Mouse (Mus musculus) retina, postnatal 1 day (tissue): Measurements from ENCODE around the gene Twist2.

ENCODE experiments used
- DNase-seq: peaks from one replicate; pipeline ENCODE4 v3.0.0-alpha.2; 2012

Gene Twist2

DNA sequence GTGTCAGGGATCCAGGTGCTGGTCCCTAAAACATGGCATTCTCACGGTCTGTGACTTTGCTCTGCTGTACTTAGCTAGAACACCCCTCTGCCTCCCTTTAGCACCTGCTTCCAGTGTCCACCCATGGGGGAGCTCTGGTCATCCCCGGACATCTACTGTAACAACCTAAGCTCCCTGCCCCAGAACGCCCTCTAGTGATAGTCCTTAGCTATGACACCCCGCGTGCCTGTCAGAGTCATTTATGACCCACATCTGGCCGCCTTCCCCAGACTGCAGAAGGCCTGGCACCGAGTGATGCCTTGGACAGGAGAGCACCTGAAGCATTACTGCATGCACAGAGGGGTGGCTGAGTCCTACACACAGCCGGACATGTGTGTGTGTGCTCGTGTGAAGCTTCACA lies 18.0 kb downstream of the Twist2 start:
- peak; percentile 53 for DNase-seq

DNA sequence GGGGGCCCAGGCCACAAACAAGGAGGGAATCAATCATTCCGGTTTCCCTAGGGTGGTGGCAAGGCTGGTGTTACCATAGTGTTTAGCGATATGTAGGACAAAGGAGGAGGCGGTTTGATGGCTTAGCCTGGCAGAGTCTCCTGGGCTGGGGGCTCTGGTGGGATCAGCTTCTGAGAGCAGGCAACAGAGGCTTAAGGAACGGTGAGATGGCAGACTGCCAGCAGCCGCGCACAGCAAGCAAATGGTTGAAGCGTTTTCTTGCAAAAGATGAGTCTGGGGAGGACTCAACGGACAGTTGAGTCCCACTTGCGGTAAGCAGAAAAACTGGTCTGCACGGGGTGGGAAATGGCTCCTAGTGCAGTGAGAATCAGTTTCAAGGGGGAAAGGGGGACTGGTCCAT lies 19.3 kb downstream of the Twist2 start:
- peak; percentile 51 for DNase-seq

DNA sequence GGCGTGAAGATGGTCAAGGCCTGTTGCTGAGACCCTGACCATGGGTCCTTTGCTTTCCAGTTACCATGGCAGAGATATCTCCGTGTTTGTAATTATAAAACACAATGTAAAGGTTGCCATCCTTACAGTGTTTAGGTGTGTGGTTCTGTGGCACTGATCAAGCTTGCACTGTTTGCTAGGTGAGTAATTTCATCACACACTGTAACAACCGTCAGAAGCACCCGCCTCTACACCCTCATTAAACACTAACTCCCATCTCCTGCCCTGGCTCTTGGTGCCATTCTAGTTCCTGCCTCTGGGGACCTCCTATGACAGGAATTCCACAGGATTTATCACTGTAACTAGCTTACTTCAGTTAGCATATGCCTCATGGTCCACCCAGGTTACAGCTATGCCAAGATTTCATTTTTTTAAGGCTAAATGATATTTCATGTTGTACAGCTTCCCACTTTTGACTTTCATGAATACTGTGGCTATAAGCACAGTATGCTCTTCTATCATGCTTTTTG lies 21.1 kb downstream of the Twist2 start:
- DNase-seq = no peak

DNA sequence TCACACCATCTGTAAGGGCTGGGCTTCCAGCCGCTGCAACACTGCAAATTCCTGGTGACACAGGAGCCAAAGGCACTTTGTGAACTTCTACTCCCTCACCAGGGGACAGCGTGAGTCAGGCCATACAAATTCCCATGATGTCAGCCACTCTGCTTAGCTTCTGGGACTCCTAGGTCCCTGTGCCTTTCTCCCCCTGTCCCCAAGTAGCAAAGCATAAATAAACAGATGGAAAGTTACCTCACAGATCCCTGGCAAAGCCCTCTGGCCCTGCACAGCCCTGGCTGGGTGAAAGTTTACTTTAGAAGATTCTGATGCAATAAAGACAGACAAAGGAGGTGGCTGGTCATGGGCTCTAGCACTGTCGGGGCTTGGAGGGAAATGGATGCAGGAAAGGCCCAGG lies 22.3 kb downstream of the Twist2 start:
- no peak for DNase-seq

DNA sequence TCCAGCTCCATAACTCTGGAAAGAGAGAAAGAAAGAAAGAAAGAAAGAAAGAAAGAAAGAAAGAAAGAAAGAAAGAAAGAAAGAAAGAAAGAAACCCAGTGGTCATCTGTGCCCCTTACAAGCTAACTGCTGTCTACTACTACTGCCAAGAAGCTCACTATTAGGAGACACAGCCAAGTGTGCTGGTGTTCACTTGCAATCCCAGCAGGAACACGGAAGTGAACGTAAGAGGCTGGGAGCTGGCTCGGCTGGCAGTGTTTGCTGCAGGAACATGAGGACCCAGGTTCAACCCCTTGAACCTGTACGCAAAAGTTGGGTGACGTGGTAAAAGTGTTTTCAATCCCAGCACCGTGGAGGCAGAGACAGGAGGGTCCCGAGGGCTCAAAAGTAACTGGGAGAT lies 22.7 kb downstream of the Twist2 start:
- no peak for DNase-seq

DNA sequence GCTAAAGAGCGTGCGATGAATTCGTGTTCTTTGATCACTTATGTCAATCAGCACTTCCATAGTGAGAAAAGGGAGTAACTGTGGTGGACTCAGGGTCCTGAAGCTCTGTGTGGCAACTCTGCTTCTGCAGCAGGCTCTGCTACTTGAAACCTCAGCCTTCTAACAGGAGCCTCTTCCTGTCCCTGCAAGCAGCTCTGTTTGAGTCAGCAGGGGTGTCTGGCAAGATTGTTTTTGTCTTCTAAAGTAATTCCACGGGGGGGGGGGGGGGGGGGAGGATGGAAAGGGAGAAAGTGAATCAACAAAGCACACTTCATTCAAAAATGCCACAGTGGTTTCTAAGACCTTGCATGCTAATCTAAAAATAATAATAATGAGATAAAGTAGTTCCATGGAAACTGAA lies 24.0 kb downstream of the Twist2 start:
- DNase-seq = no peak

DNA sequence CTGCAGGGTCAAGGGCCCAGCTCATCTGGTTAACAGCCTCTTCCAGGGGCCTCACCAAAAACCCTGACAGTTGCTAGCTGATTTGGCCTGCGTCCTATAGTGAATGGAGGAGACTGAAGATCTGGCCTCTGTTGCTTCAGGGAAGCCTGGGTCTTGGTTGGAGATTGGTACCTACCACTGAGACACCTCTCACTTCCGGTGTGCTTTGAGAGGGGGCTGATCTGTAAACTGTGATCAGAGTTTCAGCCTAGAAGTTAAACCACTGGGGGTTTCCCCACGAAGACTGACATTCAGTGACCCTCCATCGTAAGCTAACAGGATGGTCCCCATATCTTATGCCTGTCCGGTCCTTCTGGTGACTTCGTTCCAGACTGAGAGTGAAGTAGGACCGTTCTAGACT lies 30.7 kb downstream of the Twist2 start:
- DNase-seq = no peak

DNA sequence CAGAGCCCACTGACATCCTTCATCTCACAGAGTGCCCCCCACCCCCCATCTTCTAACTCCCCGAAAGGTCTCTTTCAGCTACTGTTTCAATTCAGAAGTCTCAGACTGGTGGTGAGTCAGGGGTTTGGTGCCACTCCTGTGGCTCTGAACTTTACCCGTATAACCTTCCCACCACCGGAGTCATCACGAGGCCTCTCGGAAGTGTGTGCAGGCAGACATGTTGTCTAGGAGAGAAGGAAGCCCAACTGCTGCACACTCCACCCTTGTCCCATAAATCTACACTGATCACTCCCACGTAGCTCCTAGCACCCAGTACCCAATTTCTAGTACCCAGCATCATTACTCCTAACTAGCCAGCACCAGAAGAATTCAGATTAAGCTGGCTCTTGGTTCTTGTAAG lies 38.3 kb downstream of the Twist2 start:
- no peak for DNase-seq

DNA sequence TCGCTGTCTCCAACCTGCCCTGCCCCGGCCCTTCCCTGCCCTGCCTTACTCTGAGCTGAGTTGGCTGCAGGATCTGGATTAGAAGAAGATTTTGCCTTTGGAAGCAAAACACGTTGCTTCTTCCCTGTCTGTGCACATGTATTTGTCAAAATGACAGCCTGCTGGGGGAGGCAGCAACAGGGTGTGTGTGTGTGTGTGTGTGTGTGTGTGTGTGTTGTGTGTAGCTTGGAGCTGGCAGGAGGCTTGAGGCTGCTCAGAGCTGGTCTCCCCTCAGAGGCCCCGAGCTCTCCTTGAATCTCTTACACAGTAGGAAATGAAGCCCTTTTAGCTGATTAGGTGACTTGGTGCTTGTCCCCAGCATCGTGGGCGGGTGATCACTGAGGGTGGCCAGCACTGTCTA lies 38.7 kb downstream of the Twist2 start:
- no peak for DNase-seq

DNA sequence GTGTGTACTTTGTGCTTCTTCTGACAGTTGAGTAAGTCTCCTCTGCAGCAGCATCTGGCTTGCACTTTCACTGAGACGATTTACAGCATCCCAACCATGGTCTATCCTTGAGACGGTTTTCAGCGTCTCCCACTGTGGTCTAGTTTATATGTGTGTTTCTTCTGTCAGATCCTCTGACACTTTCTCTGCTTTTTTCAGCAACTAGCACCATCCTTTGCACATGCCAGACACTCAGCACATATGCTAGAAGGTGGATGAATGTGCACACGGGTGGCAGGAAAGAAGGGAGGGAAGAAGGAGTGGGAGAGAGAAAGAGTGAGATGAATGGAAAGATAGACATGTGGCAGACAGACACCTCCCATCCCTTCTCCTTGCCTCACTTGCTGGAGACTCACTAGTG lies 43.0 kb downstream of the Twist2 start:
- no peak for DNase-seq

DNA sequence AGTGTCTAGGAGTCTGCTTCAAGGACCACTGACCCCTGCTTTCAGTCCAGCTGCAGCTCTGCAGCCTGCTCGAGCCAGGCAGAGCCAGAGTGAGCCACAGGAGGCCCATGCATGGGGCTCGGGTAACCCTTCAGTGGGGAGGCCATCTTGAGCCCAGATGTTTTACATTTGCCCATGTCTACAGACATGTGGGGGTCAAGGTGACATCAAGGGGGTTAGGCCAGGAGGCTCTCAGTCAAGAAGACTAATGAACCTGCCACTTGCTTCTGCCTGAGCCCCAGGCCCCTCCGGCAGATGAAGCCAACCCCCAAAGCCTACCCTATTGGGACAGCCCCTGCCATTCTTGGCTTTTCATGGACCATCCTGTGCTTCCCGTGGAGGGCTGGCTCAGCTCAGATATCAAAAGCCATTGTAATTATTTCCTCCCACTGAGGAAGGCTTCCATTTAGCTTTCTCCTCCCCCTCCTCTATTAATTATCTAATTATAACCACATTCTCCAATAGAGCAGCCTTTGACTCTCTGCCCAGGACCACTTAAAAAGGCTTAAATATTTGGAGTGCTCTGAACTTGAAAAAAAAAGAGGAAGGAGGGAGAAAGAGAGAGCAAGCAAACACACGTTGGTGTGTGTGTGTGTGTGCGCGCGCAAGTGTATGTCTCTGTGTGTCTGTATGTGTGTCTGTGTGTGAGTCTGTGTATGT lies 43.6 kb downstream of the Twist2 start:
- DNase-seq = no peak

DNA sequence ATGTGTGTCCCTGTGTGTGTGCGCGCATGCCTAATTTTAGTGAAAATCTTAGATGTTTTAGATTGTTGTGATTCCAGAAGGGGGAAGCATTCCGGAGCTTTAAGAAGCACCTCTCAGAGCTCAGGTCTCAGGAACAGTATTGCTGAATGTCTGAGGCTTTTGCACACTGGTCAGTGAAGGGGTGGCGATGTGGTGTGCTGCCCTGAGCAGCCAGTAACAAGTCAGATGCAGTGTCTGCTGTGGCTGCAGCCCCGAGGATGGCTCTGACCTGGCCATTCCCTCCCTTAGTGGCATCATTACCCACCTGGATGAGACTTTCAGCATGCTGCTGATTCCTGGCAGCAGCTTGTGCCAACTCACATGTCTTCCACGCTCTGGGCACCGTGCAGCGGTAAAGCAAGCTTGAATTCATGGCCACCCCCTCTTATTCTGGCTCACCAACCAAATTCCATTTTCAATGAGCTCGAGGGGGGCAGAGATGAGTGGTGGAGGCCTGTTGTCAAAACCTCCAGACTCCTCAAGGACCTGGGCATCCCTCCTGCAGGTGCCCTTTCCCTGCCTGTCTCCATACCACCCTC lies 44.2 kb downstream of the Twist2 start:
- no peak for DNase-seq

DNA sequence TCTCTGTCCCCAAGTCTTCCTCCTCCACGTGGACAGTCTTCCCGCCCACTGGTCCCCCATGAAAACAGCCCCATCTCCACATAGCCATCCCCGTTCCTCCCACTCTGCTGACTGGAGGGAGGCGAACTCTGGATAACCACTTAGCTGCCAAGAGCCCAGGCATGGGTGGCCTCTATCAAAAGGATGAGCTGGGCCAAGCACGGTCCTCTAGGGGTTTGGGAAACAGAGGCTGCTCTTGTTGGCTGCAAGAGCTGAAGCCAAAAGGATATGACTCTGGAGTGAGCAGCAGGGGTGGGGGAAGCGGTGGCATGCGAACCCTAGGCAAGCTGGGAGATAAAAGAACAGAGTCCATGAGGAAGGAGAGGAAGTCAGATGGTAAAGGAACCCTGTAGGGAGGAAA lies 50.0 kb downstream of the Twist2 start:
- no peak for DNase-seq

DNA sequence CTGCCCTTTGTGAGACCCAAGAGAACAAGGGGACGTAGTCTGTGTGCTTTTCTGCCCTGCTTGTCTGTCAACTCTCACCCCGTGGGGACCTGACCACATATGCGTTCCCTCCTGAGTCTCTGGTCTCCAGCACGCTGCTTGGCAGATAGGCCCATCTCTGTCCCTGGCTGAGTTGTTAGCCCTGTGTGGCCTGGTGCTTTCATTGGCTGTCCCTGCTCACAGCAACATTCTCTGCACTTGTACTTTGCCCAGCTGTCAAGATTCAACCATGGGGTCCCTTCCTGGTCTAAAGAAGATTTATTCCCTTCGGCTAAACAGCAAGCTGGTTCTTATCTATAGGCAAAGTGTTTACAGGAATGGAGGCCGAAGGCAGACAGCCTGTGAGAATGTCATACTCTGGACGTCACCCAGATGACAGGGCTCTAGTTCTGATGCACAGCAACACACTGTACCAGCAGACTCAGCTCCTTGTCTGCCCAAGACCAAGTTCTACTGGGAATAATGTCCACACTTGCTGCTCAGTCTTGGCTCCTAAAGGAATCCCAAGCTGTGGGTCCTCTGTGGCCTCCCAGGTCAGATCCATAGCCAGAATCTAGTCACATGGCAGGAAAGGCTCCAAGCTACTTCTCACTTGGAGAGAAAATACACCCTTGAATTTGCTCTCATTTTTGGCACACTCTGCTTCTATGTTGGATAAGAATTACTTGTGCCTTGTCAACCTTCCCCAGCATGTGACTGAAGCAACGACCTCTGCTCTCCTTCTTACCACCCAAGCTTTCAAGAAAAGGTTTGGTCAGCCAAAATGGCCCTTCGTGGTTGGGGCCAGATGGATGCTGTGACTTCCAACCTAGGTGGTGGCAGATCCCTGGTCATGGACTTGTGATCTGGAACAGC lies 55.8 kb downstream of the Twist2 start:
- no peak for DNase-seq

DNA sequence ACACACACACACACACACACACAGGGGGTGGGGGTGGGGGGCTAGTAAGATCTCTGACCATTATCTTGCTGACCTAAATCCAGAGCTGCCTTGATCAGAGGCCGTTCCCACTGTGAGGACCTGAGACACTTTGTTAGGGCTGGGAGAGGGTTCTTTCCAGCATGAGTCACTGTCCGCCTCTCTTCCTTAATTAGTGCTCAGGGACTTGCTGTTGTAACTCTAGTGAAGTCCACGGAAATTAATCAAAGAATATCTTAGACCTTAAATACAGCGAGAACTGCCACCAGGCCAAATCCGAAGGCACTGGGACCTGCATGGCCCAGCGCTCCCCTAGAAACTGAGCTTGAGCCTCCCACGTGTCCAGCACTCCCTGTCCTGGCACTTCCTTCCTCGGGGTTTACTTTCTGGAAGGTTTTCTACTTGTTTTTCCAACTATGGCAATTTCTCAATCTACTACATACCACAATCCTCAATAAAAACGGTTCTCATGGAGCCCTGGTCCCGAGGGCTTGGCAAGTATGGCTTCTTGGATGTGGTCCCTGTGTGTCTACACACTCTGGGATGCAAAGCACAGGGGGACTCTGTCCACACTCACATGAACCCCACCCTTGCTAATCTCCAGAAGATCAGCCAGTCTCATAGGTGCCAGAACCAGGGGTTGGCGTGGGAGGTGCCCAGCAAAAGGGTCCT lies 57.0 kb downstream of the Twist2 start:
- DNase-seq = peak; percentile 69

DNA sequence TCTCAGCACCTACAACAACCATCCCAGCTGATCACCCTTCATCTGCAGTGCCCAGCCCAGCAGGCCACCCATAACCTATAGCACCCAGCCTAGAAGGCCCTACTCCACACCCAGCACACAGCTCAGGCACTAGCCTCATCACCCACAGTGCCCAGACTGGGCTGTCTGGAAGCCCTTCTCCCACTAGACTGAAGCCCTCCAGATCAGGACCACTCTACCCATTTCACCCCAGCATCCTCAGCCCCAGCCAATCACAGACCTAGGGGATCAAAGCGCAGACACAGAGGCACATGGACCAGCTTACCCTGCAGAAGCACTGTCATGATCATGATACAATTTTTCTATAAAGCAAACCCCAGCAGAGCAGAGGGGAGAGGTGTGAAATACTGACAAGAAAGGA lies 57.6 kb downstream of the Twist2 start:
- DNase-seq = no peak

DNA sequence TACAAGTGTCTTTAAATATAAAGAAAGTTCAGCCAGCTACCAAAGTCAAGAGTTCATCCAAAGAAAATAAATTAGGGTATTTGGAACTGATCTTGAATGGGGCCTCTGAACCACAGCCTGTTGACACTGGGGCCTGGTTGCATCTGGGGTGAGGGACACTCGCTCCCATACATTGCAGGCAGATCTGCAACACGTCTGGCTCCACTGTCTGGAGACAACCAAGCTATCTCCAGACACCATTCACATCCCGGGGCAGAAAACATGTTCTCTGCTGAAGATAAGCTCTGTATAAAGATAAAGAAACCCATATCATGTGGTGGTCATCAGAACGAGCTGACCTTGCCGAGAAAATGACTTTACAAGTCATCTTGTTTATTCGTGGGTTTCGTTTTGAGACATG lies 60.2 kb downstream of the Twist2 start:
- no peak for DNase-seq

DNA sequence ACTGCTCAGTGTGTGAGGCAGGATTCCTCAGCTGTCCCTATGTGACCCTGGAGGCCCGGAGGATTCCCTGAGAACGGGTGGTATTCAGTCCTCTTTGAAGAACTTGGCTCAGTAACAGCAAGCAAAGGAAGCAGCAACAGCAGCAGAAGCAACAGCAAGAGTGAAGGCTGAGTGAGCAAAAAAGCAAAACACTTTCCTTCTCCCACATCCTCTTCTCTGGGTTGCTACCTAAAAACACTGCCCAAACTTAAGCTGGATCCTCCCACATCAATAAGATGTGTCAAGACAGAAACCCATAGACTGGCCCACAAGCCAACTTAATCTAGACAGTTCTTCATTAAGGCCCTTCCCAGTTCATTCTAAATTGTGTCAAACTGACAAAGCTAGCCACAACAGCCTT lies 64.7 kb downstream of the Twist2 start:
- DNase-seq = no peak

DNA sequence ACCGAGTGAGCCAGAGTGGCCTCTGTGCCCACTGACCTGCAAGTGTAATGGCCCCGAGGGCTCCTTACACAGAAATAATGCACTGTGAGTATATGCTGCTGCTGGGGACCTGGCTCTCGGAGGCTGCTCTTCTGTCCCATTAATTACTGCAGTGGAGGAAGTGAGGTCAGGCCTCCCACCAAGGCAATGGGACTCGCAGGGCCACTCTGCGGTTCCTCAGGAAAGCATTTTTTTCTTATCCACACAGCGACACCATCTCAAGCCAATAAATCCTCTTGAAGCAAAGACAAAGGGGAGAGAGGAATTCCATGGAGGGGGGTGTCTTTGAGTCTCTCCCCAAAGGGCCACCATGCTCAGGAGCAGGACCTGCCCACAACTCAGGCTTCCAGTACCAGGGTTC lies 69.8 kb downstream of the Twist2 start:
- peak; percentile 44 for DNase-seq

DNA sequence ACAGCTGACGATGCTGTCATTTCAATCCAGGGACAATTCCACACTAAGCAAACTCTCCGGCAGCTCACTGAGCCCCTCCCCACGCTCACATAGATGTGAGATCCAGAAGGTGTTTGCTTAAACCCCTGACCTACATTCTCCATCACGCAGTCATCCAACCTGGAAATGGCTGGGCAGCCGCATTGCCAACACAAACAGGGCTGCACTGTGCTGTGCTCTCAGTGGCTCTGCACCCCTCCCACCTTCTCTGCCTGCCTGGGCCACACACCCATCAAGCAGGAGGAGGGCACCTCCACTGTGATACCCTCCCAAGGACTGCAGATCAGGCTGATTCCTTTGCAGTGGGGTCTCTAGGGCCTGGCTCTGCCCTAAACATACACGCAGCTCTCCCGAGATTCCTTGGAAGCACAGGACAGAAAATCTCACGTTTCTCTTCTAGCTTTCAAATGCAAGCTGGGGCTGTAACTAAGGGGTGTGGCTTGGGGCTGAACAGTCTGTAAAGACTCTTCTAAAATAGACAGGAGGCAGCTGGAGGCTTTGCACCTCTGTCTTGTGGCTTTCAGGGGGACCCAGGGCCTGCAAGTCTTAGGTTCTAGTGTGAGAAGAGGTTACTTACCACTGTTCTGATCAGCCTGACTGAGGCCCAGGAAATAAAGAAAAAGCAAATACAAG lies 71.3 kb downstream of the Twist2 start:
- DNase-seq = peak; percentile 36

DNA sequence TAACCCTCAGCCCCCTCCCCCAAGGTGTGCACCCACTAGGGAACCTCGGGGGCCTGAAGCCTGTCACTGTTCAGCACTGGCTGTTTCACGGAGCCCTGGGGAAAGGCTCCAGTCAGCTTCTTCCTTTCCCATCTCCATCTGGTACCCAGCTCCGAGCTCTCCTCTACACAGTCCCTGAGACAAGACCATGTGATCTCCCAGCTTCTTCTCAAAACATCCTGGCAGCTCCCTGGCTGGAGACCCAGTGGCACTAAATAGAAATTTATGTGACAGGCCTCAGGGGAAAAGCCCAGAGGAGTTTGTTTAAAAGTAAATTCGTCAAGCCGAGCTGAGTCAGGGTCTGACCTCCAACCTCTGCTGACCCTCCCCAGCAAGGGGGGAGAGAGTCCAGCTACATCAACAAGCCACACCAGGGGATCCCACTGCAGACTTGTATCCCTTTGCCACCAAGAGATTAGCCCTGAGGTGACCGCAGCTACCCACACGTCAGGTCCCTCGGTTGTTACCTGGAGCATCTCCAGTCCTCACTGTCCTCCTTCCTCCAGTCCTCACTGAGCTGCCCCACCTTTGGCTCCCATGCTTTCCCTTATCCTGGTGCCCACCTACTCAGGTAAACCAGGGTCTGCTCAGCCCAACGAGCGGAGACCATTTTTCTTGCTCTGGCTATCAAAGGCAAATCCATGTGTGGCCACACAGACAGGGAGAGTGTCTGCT lies 72.5 kb downstream of the Twist2 start:
- DNase-seq = no peak

DNA sequence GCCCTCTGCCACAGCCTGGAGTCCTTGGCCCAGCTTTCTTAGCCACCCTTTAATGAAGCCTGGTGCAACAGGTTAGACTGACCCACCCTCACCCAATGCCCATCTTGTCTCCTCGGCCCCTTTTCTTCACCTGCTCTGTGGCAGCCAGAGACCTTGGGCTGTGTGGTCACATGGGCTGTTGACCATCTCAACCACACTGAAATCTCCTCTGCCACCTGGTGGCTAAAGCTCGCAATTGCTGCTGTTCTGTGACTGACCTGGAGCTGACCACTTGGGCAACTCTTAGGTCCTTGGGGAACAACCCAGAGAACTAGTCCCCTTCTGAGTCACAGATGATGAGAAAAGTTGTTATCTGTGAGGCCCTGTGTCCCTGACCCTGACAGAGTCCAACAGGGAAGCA lies 73.4 kb downstream of the Twist2 start:
- DNase-seq = peak; percentile 82
